8 mouse cellular contexts compared by ENCODE assay signal in the genomic region with DNA sequence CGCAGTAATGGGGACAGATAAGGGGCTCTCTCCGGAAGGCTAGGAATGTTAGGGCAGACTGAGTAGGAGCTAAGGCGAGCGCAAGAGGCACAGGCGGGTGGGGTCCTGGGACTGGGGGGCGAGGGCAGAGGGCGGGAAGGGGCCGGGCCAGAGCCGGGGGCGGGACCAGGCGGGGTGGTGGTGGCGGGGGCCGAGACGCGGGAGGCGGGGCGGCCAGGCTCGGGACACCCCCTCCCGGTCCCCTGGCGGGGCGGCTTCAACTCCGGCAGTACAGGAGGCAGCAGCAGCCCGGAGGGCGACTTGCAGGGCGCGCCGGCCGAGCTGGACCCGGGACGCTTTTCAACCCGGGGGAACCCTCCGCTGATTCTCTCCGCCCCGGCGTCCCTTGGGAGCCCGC. TPM values are rescaled to one million over a fixed set of nuclear protein-coding genes. Genes with fewer than 3 reads are reported as not detected.
DNase-seq lines count a peak whose midpoint lies in the region; ATAC-seq and TF ChIP-seq lines count a peak whose summit lies in the region.

A gene (plus strand): TSS at position 253 of the 397 bp plus-strand sequence.

- peak within 1 kb of the TSS; percentile 60 for H3K4me3 ChIP-seq in cerebellum, adult 2 months (replicated peaks; ENCODE audit: insufficient read depth, low read depth, low read length)
- H3K4me3 ChIP-seq in bone marrow, adult 2 months (replicated peaks; ENCODE audit: control insufficient read depth, low read depth, low read length) = peak within 1 kb of the TSS; percentile 35
- peak within 1 kb of the TSS; percentile 73 for H3K4me3 ChIP-seq in intestine, embryonic 15.5 days (replicated peaks)
- H3K4me3 ChIP-seq in limb, embryonic 11.5 days (ENCODE audit: low read depth, low read length) = peak within 1 kb of the TSS; percentile 89
- peak within 1 kb of the TSS; percentile 72 for H3K4me3 ChIP-seq in midbrain, embryonic 13.5 days (replicated peaks)

- H3K4me1 ChIP-seq in cerebellum, adult 2 months (ENCODE audit: control insufficient read depth, insufficient read depth, low read length) = no peaks in the 10 kb centered on the region
- no peaks in the 10 kb centered on the region; the same call in 1 of the 2 replicates for H3K4me1 ChIP-seq in bone marrow, adult 2 months (ENCODE audit: control insufficient read depth, insufficient read depth, low read length)
- H3K4me1 ChIP-seq in intestine, embryonic 15.5 days (replicated peaks) = peaks cover 20% of the 10 kb centered on the region
- peaks cover 12% of the 10 kb centered on the region for H3K4me1 ChIP-seq in limb, embryonic 11.5 days (ENCODE audit: control insufficient read depth, insufficient read depth, low read length)
- peaks cover 59% of the 10 kb centered on the region for H3K4me1 ChIP-seq in midbrain, embryonic 13.5 days (replicated peaks)

- H3K9ac ChIP-seq in intestine, embryonic 15.5 days = peak within 1 kb of the TSS; percentile 86
- H3K9ac ChIP-seq in limb, embryonic 11.5 days (ENCODE audit: low read length) = peak within 1 kb of the TSS; percentile 85
- peak within 1 kb of the TSS; percentile 83 for H3K9ac ChIP-seq in midbrain, embryonic 13.5 days (replicated peaks)

- WGBS in cerebellum, adult 2 months = 3% methylated on average over 29 of the region's 36 CpGs
- 4% methylated on average over 30 of the region's 36 CpGs for WGBS in bone marrow, adult 2 months
- under 1% methylated on average over 21 of the region's 36 CpGs for WGBS in intestine, embryonic 15.5 days
- WGBS in limb, embryonic 11.5 days = under 1% methylated on average over 26 of the region's 36 CpGs
- WGBS in midbrain, embryonic 13.5 days = 0% methylated on average over 27 of the region's 36 CpGs

- H3K9me3 ChIP-seq in intestine, embryonic 15.5 days = no peaks in the 10 kb centered on the region
- H3K9me3 ChIP-seq in limb, embryonic 11.5 days (ENCODE audit: control insufficient read depth, low read length) = no peaks in the 10 kb centered on the region
- no peaks in the 10 kb centered on the region for H3K9me3 ChIP-seq in midbrain, embryonic 13.5 days

- no peak for TF ChIP-seq POLR2A in cerebellum, adult 2 months (IDR thresholded peaks at IDR 0.05; ENCODE audit: borderline replicate concordance, insufficient read depth, low read length)
- no peak for TF ChIP-seq POLR2A in bone marrow, adult 2 months (IDR thresholded peaks at IDR 0.05; ENCODE audit: borderline replicate concordance, control insufficient read depth, low read depth, low read length)

- no peaks in the 10 kb centered on the region for H3K27me3 ChIP-seq in cerebellum, adult 2 months (ENCODE audit: control insufficient read depth, insufficient read depth, low read length)
- no peaks in the 10 kb centered on the region for H3K27me3 ChIP-seq in intestine, embryonic 15.5 days (replicated peaks)
- H3K27me3 ChIP-seq in limb, embryonic 11.5 days (ENCODE audit: control insufficient read depth, insufficient read depth, low read length) = no peaks in the 10 kb centered on the region
- peaks cover 16% of the 10 kb centered on the region; the same call in 1 of the 2 replicates for H3K27me3 ChIP-seq in midbrain, embryonic 13.5 days

- H3K27ac ChIP-seq in cerebellum, adult 2 months (ENCODE audit: insufficient read depth, low read length) = no peak within 1 kb of the TSS
- 0 out of 2 replicates have a peak within 1 kb of the TSS, but pooled peaks have one; percentile 10 for H3K27ac ChIP-seq in bone marrow, adult 2 months (ENCODE audit: control insufficient read depth, insufficient read depth, low read depth, low read length, poor library complexity)
- H3K27ac ChIP-seq in intestine, embryonic 15.5 days = peak within 1 kb of the TSS; percentile 94
- peak within 1 kb of the TSS; percentile 83 for H3K27ac ChIP-seq in limb, embryonic 11.5 days (replicated peaks; ENCODE audit: low read depth, low read length)
- peak within 1 kb of the TSS; percentile 85 for H3K27ac ChIP-seq in midbrain, embryonic 13.5 days

- no peaks in the 10 kb centered on the region for H3K36me3 ChIP-seq in intestine, embryonic 15.5 days
- H3K36me3 ChIP-seq in limb, embryonic 11.5 days (ENCODE audit: control insufficient read depth, insufficient read depth, low read length) = no peaks in the 10 kb centered on the region
- H3K36me3 ChIP-seq in midbrain, embryonic 13.5 days = no peaks in the 10 kb centered on the region

- no peak for TF ChIP-seq CTCF in cerebellum, adult 2 months (IDR thresholded peaks at IDR 0.05; ENCODE audit: borderline replicate concordance, insufficient read depth, low read depth, low read length)
- no peak for TF ChIP-seq CTCF in bone marrow, adult 2 months (IDR thresholded peaks at IDR 0.05; ENCODE audit: control insufficient read depth, insufficient read depth, low read length)

- peak; percentile 70 for ATAC-seq in intestine, embryonic 15.5 days
- peak; percentile 70 for ATAC-seq in limb, embryonic 11.5 days (ENCODE audit: insufficient number of reproducible peaks, low FRiP score, low TSS enrichment, low read depth)
- ATAC-seq in midbrain, embryonic 13.5 days = peak; percentile 71

- H3K4me2 ChIP-seq in intestine, embryonic 15.5 days (replicated peaks) = peak within 1 kb of the TSS; percentile 86
- peak within 1 kb of the TSS; percentile 73 for H3K4me2 ChIP-seq in limb, embryonic 11.5 days (ENCODE audit: low read depth, severe bottlenecking)
- H3K4me2 ChIP-seq in midbrain, embryonic 13.5 days (replicated peaks) = peak within 1 kb of the TSS; percentile 96

- peak in 1 of 2 experiments; percentile 29 for DNase-seq in cerebellum, adult 2 months
- DNase-seq in cerebellum, adult 9-10 months = no peak
- no peak for DNase-seq in gonadal fat pad, adult 2 months (ENCODE audit: low read depth)
- peak; percentile 78 for DNase-seq in limb, embryonic 11.5 days (ENCODE audit: low spot score)
- no peak for DNase-seq in cerebellum, adult 11 months

RNA-seq across cellular contexts. Expression of the gene that starts here (rescaled TPM):
- polyA plus RNA-seq in cerebellum, adult 2 months (2012; rRNA removed) = 5.5 and 5.9 TPM in 2 replicates
- 3.3 and 4.5 TPM in 2 replicates for polyA plus RNA-seq in bone marrow, adult 2 months (2011; ENCODE audit: insufficient read depth, insufficient read length, low replicate concordance, missing spikeins)
- polyA plus RNA-seq in gonadal fat pad, adult 2 months (2012; rRNA removed) = 16.7 and 19.2 TPM in 2 replicates
- 8.7 and 9.2 TPM in 2 replicates for polyA plus RNA-seq in intestine, embryonic 15.5 days (2015; fragmentation: Nextera tagmentation; extraction: Ambion mirVana)
- 5.3 and 5.4 TPM in 2 replicates for polyA plus RNA-seq in limb, embryonic 11.5 days (2014; fragmentation: Nextera tagmentation; extraction: Ambion mirVana)
- 7.1 and 10.2 TPM in 2 replicates for polyA plus RNA-seq in midbrain, embryonic 13.5 days (2015; fragmentation: Nextera tagmentation; extraction: Ambion mirVana)

Comparison
In these comparisons a context has a peak if more than half of its experiments do, and no peak if none do; other contexts are left out.
1. H3K4me3 ChIP-seq: peak in every context shown above with its lines; median percentile 89 in limb, embryonic 11.5 days; 73 in intestine, embryonic 15.5 days; 72 in midbrain, embryonic 13.5 days; 60 in cerebellum, adult 2 months; 35 in bone marrow, adult 2 months.